Mouse (Mus musculus): Measurements from ENCODE around the gene Scg2. TPM values are rescaled to one million over a fixed set of nuclear protein-coding genes. Genes with fewer than 3 reads are reported as not detected.
A peak's percentile ranks its signal among the peaks of the same experiment; 100 is the strongest.

Gene Scg2
- 100 to 1,000 TPM; 238 to 246 TPM for total RNA-seq (2021)
- long read RNA-seq, experiment 1, transcript Scg2-201 (2 exons, 2,515 nt), result major isoform, 194 of 383 reads
- long read RNA-seq, experiment 1, transcript Scg2-202 (3 exons, 2,317 nt), result minor isoform, 169 of 383 reads
- long read RNA-seq, experiment 1, partial matches to known transcripts, result 5 of 383 reads
- long read RNA-seq, experiment 1, other reads (novel, unspliced or antisense), result 15 of 383 reads
- long read RNA-seq, experiment 2, transcript Scg2-201 (2 exons, 2,515 nt), result major isoform, 177 of 336 reads
- long read RNA-seq, experiment 2, transcript Scg2-202 (3 exons, 2,317 nt), result minor isoform, 126 of 336 reads
- long read RNA-seq, experiment 2, partial matches to known transcripts, result 31 of 336 reads
- long read RNA-seq, experiment 2, other reads (novel, unspliced or antisense), result 2 of 336 reads

DNA sequence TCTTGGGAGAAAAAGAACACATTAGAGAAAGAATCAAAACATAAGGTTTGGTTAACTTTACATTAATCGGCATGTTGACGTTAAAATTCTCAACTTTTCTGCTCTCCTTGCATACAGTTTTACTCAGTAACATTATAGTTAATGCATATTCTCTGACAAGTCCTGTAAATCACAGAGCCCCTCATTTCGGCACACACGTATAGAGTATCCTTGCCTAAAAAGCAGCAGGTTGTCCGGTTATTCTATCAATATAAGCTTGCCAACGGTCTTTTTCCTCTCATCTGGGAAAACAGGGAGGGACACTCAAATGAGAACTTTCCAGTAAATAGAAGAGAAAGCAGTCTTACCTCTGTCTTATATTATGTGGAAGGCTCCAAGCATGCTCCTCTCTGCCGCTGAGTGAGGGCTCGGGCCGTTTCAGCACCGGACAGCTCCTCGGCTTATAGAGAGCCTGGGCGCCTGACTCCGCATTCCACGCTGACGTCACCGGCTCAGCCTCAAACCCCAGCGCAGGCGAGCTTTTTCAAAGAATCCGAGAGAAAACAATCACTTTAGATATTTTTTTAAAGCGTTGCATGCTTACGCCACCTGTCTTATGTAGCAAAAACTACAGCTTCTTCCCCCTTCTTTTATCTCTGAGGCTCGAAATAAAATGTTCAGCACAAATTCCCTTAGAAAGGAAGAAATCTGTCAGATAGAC is at the start of gene Scg2:
TSS of gene Scg2 (minus strand) at position 512 of the 700 bp plus-strand sequence.
- DNase-seq (ENCODE audit: low spot score in 2 of 2), result peak; percentile 88

DNA sequence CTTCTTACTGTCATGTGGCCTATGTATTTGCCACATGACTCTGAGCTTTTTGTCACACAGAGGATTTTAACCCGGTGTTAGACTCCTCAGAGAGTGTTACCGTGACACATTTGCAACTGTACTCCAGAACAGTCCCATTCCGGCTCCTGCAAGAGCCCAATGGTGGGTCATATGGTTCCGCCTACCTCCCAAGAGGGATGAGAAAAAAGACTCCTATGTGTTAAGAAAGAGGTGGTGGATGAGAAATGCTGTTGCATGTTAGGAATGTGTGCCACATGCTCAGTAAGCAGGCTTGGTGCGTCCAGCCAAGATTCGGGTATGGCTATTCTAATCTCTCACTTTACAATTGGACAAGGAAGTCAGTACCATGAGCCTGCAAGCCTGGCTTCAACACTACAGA is 45.6 kb upstream of the Scg2 start:
- DNase-seq (ENCODE audit: low spot score in 2 of 2), result peak; percentile 57 to 62

DNA sequence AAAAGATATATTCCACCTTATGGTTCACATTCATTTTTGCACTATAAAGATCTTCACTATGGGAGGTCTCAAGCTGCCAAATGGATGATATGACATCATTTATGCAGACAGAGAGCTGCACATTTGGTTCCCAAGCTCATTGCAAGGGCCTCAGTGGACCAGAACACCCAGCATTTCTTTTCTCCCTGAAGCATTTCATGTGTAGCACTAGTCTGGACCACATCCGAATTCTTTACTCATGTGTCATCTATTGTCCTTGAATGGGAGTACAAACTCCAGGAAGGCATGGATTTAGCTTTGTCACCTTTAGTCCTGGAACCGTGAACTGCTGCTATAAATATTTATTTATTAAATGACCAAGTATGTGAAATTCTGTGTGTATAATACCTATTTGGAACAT is 30.9 kb upstream of the Scg2 start:
- no peak for DNase-seq (ENCODE audit: low spot score in 2 of 2)

DNA sequence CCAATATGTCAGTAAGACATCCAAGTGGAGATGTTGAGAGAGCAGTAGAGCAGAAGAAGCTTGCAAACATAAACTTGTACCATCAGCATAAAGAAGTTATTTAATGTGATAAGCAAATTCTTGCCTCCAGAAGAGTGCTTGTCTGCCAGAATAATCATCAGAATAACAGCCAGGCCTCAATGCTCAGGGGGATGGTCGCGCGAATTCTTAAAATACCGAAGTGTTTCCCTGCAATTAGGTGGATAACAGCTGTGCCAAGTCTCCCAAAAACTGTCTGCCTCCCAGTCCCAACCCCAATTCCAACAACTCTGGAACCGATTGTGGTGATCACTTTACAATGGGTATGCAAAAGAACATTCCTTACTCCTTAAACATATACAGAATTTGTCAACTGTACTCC is 30.0 kb upstream of the Scg2 start:
- no peak for DNase-seq (ENCODE audit: low spot score in 2 of 2)

DNA sequence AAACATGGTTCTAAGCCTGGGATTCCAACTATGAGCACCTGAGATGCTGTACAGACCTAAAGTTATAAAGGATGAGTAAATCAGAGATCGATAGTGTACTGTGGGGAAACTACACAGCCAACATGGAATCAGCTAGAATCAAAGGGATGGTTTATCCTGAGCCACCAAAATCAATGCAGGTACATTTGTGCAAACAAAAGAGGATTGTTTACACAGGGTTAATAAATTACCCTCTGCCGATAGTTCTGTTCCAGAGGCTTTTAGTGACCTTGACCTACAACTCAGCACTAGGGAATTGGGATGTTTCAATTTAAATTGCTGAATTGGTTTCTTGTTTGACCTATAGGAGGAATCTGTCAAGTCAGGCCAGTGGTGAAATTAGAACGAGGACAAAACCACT is 26.7 kb upstream of the Scg2 start:
- no peak for DNase-seq (ENCODE audit: low spot score in 2 of 2)

DNA sequence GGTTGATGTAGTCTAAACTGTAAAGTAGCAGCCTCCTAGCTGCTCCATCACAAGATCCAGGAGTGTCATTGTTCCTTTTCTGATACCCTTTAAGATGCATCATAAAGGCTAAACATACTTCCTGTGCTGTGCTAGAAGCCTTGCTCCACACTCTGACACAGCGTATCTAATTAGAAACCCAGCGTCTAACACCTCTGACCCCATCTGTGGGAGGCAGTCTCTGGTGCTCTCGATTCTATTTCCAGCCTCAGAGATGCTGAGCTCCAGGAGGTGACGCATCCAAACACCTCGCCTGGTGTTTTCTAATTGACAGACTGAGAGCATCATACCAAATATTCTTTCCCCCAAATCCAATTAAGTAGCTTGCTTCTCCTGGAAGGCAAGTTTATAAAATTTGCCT is 18.6 kb upstream of the Scg2 start:
- no peak for DNase-seq (ENCODE audit: low spot score in 2 of 2)

DNA sequence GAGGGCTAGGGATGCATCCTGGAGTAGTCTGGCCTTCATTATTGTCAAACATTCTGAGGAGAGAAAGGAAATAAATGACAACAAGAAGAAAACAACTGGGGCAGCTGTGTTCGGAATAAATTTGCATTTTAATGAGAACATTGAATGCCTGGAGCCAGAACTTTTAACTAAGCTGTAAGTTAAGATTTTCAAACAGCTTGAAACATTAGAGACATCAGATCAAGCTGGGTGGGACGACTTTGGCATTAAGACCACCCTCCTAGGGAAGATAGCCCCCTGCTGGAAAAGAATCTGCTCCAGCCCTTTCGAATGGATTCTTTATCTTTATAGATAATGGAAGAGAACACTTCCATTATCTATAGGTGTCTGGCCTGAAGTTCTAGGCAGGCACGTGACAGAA is 14.2 kb upstream of the Scg2 start:
- no peak for DNase-seq (ENCODE audit: low spot score in 2 of 2)

DNA sequence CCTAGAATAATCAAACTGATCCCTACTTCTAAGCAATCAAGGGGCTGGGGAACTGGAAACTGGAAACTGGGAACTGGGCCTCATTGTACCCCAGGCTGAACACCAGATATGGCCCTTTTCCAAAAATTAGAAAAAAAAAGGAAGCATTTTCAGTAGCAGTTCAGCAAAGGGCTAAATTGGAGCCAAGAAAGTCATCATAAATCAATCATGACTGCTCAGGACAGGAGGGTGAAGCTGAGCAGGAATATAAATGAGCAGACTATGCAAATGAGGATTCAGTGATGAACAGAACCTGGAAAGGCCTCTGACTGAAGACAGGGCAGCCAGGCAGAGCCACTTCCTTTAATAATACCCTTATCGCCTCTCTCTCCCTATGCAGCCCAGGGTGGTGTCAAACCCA is 12.4 kb upstream of the Scg2 start:
- no peak for DNase-seq (ENCODE audit: low spot score in 2 of 2)

DNA sequence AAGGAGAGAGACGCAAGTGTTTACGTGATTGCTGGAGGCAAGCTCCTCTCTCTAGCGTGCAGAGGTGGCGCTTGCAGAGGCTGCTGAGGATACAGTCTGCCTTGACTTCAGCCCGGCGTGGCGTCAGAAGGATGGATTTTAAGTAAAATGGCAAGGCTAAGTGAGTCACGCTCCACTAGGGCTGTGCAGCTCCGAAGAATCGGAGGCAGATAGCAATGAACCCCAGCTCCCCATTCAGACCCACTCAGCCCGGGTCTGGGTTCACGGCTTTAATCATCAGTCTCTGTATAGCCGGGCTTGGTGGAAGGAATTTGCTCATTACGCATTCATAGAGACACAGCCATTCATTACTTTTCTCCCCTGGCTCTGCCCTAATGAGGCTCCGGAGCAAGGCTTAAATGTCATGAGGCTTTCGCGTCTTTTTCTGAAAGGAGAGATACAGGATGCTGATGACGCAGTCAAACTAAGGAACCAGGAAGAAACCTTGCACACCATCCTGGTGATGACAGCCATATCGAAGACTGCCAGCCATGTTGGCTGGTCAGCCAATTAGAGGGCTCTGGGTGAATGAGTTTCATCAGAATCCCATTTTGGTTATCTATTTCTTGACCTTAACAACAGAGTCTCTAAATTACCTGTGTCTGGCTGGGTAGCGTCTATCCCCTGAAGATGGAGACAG is 10.6 kb upstream of the Scg2 start:
- peak; percentile 33 to 54 for DNase-seq (ENCODE audit: low spot score in 2 of 2)

DNA sequence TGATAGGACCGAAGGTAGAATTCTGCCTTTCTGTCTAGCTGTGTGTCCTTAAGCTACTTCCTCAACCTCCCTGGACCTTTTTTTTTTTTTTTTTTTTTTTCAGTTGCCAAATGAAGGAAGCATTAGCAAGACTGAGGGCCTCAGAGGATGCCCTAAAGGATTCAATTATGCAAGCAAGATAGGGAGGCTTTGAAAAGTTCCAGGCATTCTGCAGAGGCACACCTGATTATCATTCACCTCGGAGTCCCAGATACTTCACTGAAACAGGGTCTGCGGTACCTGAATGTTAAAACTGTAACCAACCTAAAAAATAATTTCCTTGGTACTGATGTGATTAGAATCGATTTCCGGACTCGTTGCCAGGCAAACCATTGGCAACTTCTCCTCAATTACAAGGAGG is 10.0 kb upstream of the Scg2 start:
- DNase-seq (ENCODE audit: low spot score in 2 of 2), result no peak

DNA sequence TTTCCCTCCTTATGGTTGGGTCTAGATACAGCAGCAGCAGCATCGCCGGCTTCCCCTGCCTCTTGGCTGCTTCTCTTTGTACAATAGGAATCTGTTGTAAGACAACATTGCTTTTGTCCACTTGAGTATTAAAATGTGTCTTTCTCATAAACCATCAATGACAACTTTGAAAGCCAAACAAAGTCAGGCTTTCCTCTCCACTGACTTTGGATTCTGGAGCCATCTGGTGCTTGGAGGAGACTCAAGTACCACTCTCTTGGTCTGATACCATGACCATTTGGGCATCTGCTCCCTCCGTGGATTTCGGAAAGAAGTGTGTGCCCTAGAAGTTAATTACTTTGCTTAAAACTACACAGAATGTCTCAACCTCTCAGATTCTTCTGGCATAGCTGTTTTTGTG is 5.7 kb upstream of the Scg2 start:
- no peak for DNase-seq (ENCODE audit: low spot score in 2 of 2)

DNA sequence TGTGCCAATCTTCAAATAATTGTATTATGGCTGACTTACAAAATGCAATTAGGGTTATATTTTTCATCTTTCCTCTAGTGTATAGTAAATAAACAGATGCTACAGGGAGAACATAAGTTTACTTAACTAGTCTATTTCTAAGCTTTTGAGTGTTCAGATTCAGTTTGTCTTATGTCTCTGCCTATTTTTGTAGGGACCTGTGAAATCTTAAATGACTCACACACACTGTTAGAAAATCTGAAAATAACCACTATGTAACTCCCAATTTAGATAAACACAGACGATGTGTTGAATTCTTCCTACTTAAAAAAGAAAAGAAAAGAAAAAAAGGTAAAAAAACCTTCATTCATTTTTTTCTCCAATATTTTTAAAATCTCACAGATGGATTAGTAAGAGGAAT is 2.2 kb downstream of the Scg2 start:
- DNase-seq (ENCODE audit: low spot score in 2 of 2), result no peak

DNA sequence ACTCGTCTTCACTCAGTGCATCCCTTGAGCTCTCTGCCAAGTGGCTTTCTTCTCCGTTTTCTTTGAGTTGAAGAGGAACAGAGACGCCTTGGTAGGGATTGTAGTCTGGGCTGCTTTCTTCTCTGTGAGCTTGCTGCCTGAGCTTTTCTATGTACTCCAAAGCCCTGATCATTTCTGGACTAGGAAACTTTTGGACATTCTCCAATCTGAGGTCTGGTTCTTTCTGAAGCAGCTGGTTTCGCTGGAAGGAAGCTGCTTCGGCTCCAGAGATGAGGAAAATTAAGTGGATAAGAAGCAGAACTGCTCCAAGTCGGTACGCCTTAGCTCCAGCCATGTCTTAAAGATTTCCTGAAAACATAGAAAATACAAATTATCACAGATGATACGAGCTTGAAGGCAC is 3.2 kb downstream of the Scg2 start:
- DNase-seq (ENCODE audit: low spot score in 2 of 2), result no peak

DNA sequence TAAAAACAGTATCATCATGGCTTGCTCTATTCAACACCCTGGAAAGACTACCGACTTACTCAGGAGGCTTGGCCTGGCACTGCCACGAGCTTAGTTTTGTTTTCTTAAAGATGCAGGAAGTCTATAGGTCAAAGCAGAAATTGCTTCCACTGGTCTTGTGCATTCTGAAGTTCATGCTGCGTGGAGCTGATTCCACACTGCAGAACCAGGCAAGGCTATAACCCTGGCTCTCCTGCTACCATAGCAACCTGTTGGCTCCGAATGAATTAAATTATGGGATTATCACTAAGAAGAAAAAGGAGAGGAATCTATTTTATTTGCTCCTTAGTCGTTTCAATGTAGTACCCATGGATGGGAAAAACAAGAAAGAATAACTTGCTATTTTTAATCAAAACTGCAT is 10.9 kb downstream of the Scg2 start:
- DNase-seq (ENCODE audit: low spot score in 2 of 2), result no peak

DNA sequence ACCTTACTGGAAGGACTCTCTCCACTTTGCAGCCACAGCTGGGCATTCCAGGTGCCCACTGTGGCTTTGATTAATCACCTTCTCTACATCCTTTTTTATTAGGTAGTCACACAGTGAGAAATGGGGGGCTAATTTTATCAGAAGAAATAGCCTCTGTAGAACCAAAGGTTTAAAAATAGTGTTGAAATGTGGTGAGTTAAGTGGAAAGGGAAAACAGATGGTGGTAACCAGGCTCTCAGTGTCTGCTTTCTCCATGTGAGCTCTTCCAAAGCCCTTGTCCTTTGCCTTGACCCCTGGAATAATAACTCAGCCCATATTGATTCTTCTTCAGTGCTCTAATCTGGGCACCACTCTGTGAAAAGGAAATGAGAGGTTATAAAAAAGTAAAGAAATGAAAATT is 24.4 kb downstream of the Scg2 start:
- no peak for DNase-seq (ENCODE audit: low spot score in 2 of 2)

DNA sequence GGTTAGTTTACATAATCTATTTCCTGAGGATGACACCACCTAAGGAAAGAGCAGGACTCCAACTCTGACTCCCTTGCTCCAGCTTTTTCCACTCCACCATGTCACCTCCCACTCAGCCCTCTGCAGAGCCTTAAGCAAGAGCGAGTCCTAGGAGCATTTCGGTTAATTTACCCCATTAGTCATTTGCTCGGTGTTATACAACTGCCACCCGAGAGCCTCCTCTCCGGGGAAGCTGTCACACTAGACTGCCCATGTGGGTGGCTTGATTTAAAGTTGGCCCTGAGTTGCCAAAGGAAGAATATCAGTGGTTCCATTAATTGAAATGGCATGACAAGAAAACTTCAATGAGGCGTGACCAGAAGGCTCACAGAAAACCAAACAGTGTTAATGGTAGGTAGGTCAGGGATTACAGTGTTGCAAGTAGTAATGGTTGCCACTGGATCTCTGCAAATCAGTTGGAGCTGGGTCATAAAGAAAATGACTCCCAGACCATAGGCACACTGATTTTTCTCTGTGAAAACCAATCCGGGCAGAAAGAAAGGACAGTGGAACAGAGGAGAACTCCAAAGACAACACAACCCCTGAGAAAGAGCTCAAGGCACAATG is 33.5 kb downstream of the Scg2 start:
- DNase-seq (ENCODE audit: low spot score in 2 of 2), result peak in 1 of 2 experiments; percentile 13

DNA sequence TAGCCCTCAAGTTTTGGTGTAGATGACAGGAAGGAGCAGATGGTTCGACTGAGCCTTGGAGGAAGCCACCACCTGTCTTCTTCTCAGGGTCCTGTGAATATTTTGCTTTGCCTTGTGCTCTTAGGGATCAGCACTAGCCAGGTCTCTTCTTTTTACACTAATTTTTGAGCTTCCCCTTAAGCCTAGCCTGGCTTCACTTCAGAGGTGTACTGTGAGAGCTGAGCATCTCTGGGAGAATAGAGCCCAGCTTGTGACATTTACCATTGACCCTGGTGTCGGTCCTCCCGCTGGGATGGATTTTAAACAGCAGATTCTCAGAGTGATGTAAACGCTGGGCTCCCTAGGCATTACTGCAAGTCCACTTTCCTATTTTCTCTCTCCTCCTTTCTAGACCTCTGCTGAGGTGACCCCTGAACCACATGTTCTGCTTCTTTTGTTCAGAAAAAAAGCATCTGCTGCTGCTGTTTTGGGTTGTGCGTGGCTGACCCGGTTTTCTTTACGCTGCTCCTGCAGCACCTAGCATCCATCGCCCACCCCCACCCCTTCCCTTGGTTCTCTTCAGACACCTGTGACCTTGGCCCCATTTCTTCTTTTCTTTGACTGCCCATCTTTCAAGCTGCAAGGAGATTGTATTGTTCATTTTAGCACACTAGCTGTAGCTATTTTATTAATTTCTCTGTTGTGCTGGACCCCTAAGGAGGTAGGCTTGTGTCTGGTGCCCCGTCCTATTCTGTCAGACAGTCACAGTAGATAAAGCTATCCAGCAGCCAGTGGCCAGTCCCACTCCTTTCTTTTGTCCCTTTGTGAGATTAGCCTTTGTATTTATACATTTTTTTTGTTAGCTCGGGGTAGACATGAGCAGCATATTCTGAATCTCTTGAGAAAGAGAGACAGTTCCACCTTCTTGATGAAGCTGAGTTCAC is 38.6 kb downstream of the Scg2 start:
- no peak for DNase-seq (ENCODE audit: low spot score in 2 of 2)

DNA sequence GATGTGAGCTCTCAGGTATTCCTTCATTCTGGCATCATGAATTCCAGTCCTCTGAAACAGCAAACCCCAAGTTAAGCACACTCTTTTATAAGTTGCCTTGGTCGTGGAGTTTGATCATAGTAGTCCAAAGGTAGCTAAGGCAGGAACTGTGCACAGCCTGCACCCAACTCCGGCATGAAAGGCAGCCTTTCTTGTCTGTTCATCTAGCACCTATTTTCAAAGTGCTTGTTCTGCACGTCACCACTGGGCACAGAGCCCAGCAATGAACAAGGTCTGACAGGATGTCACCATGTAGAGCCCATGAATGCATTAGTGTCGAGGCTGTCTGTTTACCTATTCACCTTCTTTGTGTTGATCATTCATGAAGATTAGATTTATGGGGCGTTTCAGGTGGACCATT is 39.6 kb downstream of the Scg2 start:
- DNase-seq (ENCODE audit: low spot score in 2 of 2), result no peak
